Mouse (Mus musculus): ENCODE results near the gene Grik5.

Grik5 gene

GRCm38 (mm10) chr7:24993081-24993480 is 79.1 kb downstream of the Grik5 start:
- in situ Hi-C loops (cut with MboI; ENCODE audit: low sequenced_read_pairs) = no loop called here

GRCm38 (mm10) chr7:24990478-24990877 is 81.7 kb downstream of the Grik5 start:
- in situ Hi-C loops (cut with MboI; ENCODE audit: low sequenced_read_pairs) = no loop called here

GRCm38 (mm10) chr7:24987941-24988340 is 84.2 kb downstream of the Grik5 start:
- in situ Hi-C loops (cut with MboI; ENCODE audit: low sequenced_read_pairs) = no loop called here

GRCm38 (mm10) chr7:24985799-24986198 is 86.3 kb downstream of the Grik5 start:
- in situ Hi-C loops (cut with MboI; ENCODE audit: low sequenced_read_pairs) = no loop called here

- in situ Hi-C loops (cut with MboI; ENCODE audit: low sequenced_read_pairs) = no loop called here
These were observed 87.8 kb downstream of the Grik5 start for GRCm38 (mm10) chr7:24984307-24984706.

GRCm38 (mm10) chr7:24983396-24983795 is 88.8 kb downstream of the Grik5 start:
- in situ Hi-C loops (cut with MboI; ENCODE audit: low sequenced_read_pairs) = no loop called here

- in situ Hi-C loops (cut with MboI; ENCODE audit: low sequenced_read_pairs) = no loop called here
These were observed 91.7 kb downstream of the Grik5 start for GRCm38 (mm10) chr7:24980439-24980838.

- in situ Hi-C loops (cut with MboI; ENCODE audit: low sequenced_read_pairs) = no loop called here
These were observed 93.4 kb downstream of the Grik5 start for GRCm38 (mm10) chr7:24978781-24979180.

- in situ Hi-C loops (cut with MboI; ENCODE audit: low sequenced_read_pairs) = no loop called here
These were observed 97.1 kb downstream of the Grik5 start for GRCm38 (mm10) chr7:24974893-24975595.

- in situ Hi-C loops (cut with MboI; ENCODE audit: low sequenced_read_pairs) = no loop called here
These were observed 98.2 kb downstream of the Grik5 start for GRCm38 (mm10) chr7:24973902-24974301.

GRCm38 (mm10) chr7:24973208-24973607 is 98.9 kb downstream of the Grik5 start:
- in situ Hi-C loops (cut with MboI; ENCODE audit: low sequenced_read_pairs) = no loop called here

GRCm38 (mm10) chr7:24971972-24972893 is 99.9 kb downstream of the Grik5 start, which contains the start of gene Rabac1:
Gene Rabac1, minus strand, starts transcription at chr7:24972754.
- in situ Hi-C loops (cut with MboI; ENCODE audit: low sequenced_read_pairs) = no loop called here

GRCm38 (mm10) chr7:24971261-24971971 is 100.7 kb downstream of the Grik5 start:
- in situ Hi-C loops (cut with MboI; ENCODE audit: low sequenced_read_pairs) = no loop called here

GRCm38 (mm10) chr7:24970341-24970740 is 101.8 kb downstream of the Grik5 start:
- in situ Hi-C loops (cut with MboI; ENCODE audit: low sequenced_read_pairs) = no loop called here

- in situ Hi-C loops (cut with MboI; ENCODE audit: low sequenced_read_pairs) = loop anchor here (10.0 kb wide), 1 partner anchor 125 kb away; no protein-coding TSS in a partner anchor
These were observed 102.3 kb downstream of the Grik5 start for GRCm38 (mm10) chr7:24969805-24970204.

GRCm38 (mm10) chr7:24968463-24968862 is 103.7 kb downstream of the Grik5 start:
- in situ Hi-C loops (cut with MboI; ENCODE audit: low sequenced_read_pairs) = loop anchor here (10.0 kb wide), 1 partner anchor 124 kb away; no protein-coding TSS in a partner anchor

- in situ Hi-C loops (cut with MboI; ENCODE audit: low sequenced_read_pairs) = loop anchor here (10.0 kb wide), 1 partner anchor 123 kb away; no protein-coding TSS in a partner anchor
These were observed 104.2 kb downstream of the Grik5 start for GRCm38 (mm10) chr7:24967966-24968365.

- in situ Hi-C loops (cut with MboI; ENCODE audit: low sequenced_read_pairs) = loop anchor here (10.0 kb wide), 1 partner anchor 120 kb away; no protein-coding TSS in a partner anchor
These were observed 107.1 kb downstream of the Grik5 start for GRCm38 (mm10) chr7:24964897-24965535.

GRCm38 (mm10) chr7:24964288-24964687 is 107.9 kb downstream of the Grik5 start:
- in situ Hi-C loops (cut with MboI; ENCODE audit: low sequenced_read_pairs) = loop anchor here (10.0 kb wide), 1 partner anchor 119 kb away; no protein-coding TSS in a partner anchor

Data from CH12F3 (cell line).